Mouse (Mus musculus) adrenal gland, postnatal 25 days (tissue): ENCODE data around the gene Tmem186. TPM values are rescaled to one million over a fixed set of nuclear protein-coding genes. Genes with fewer than 3 reads are reported as not detected.

Source experiments
- DNase-seq: peaks from one replicate; pipeline ENCODE4 v3.0.0; 2021; ENCODE audit warnings: mixed read lengths
- microRNA-seq, 2 experiments: library from miRNA; unstranded; fragments of <30 nt; microRNA quantifications; one replicate each; pipeline ENCODE4 v1.2.0; 2021
- total RNA-seq: library from RNA; stranded (reverse); gene quantifications from 2 replicates; pipeline ENCODE4 v1.2.3, GENCODE M21; 2021

Gene Tmem186
- total RNA-seq, 1 experiment from 2014 or later: 22.7 TPM

- DNase-seq: no peak
Measured at GRCm38 (mm10) chr16:8610397-8610796, 27.1 kb downstream of the Tmem186 start.

GRCm38 (mm10) chr16:8603789-8604188 lies 33.7 kb downstream of the Tmem186 start:
- no peak for DNase-seq

DNA sequence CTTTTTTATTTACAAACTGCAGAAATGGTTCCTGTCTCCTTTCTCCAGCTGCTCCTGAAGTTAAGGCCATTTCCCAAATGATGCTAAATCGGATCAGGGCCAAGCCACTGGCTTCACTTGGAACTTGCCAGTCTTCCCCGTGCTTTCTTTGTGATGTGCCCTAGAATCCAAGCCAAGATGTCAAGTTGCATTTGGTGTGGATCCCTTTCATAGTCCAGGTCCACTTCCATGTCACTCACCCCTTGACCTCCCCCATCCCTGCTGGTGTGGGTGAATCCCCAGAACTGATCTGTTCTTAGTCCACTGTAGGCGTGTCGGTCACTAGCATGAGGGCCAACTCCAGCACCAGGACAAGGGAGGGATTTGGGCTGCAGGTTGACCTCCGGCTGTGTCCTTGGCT lies 40.0 kb downstream of the Tmem186 start:
- DNase-seq: no peak

DNA sequence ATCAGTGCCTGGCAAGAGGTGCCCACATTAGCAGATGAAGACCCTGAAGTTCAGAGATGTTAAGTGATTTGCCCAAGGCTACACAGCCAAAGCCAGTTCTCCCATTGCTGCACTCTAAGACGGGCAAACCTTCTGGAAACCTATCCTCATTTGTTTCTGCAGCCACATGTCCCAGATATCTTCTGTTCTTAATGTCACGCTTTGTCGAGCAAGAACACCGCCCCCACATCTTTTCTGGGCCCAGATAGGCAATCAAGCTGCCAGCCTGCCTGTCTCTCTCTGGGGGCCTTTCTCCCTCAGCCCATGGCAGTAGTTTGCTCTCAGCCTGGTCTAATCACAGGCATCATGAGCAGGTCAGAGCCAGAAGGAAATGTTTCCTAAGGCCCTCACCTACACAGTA lies 41.2 kb downstream of the Tmem186 start:
- DNase-seq: no peak

GRCm38 (mm10) chr16:8595411-8595810 lies 42.1 kb downstream of the Tmem186 start:
- DNase-seq: no peak

DNA sequence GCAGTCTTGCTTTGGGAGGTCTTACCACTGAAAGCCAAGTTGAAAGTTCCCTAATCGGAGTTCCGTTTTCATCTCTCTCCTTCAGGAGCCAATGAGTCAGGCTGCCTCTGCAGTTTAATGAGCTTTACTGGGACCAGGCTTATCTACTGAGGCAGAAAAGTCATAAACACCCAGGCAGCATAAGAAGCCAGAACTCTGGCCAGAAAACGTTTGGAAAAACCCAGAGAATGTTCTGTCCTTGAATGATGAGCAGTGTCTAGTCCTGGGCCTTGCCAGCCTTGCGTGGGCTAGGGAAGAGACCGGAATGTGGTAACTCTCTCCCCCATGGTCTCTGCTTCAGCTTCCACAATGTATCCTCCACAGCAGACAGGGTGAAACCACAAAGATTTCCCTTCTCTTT lies 52.5 kb downstream of the Tmem186 start:
- DNase-seq: no peak

GRCm38 (mm10) chr16:8584248-8584647 lies 53.3 kb downstream of the Tmem186 start:
- no peak for DNase-seq

Small RNA genes within 50 kb of the gene (microRNA-seq; reads per million reads assigned to microRNA genes)
- 0 reads per million in 2 experiments for gene Gm22137

Other genes starting within 250 kb of the Tmem186 start
- gene Tmem114, start 212.6 kb downstream of the Tmem186 start, total RNA-seq: not detected in 2 replicates
- 11.7 and 18.3 TPM in 2 replicates for gene Mettl22, start 166.9 kb downstream of the Tmem186 start, total RNA-seq
- gene Abat, start 124.3 kb downstream of the Tmem186 start, total RNA-seq: 51.9 and 61.8 TPM in 2 replicates
- 64.6 and 66.8 TPM in 2 replicates for gene Pmm2, start within 50 bp of the Tmem186 start, total RNA-seq
- gene Carhsp1, start 34.4 kb upstream of the Tmem186 start, total RNA-seq: 91.2 and 94.1 TPM in 2 replicates
- not detected in 2 replicates for gene Gm5767, start 43.1 kb upstream of the Tmem186 start, total RNA-seq
- gene Usp7, start 154.6 kb upstream of the Tmem186 start, total RNA-seq: 112 and 133 TPM in 2 replicates
- gene 1810013L24Rik, start 192.4 kb upstream of the Tmem186 start, total RNA-seq: 79.5 and 93.3 TPM in 2 replicates